Mouse (Mus musculus): ENCODE results near the gene E130218I03Rik.

Gene E130218I03Rik

GRCm38 (mm10) chr4:134243516-134244250, at the start of gene E130218I03Rik:
TSS of gene E130218I03Rik (plus strand) at chr4:134243662.
- DNase-seq, result no peak

DNA sequence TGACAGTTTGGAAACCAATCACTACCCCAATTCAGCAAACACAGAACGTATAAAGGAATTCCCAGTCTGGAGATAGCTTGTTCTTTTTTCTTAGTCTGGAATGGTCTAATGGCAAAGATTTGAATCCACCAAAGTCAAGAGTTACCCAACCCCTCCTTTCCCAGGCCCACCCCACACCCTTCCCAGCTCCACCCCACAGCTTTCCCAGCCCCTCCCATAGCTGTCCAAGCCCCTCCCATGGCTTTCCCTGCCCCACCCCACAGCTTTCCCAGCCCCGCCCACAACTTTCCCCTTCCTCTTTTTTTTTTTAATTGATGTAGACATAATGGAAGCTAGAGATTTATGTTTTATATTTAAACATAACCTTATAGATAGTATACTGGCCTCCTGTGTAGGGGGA, 44.1 kb upstream of the E130218I03Rik start:
- no peak for DNase-seq

DNA sequence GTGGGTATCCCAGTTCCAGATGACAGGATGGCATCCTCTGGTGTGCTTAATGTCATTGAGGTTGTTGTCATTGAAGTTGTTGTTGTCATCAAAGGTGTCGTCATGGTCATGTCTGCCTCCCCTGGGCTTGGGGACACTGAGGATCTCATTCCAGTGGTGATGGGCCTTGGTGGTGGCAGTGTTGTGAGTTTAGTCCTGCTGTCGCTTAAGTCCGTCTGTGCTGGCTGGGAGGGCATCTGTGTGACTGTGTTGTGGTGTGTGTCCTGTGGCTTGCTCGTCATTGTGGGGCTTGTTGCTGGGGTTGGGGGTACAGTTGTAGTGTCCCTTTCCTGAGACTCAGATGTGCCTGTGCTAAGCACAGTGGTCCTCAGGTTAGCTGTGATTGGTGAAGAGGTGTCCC, 40.6 kb upstream of the E130218I03Rik start, which contains the start of gene Gm7534:
Gm7534 (minus strand) TSS at position 101 of the 400 bp plus-strand sequence.
- no peak for DNase-seq

- DNase-seq, result no peak
Measured at GRCm38 (mm10) chr4:134203340-134203896, 40.0 kb upstream of the E130218I03Rik start.

GRCm38 (mm10) chr4:134206488-134207053, 36.9 kb upstream of the E130218I03Rik start:
- no peak for DNase-seq

- no peak for DNase-seq
Measured at GRCm38 (mm10) chr4:134222793-134223600, 20.5 kb upstream of the E130218I03Rik start.

GRCm38 (mm10) chr4:134227194-134227593, 16.3 kb upstream of the E130218I03Rik start, which contains the start of gene Catsper4:
TSS of gene Catsper4 (minus strand) at chr4:134227383.
- no peak for DNase-seq

- no peak for DNase-seq
Measured at GRCm38 (mm10) chr4:134230431-134230830, 13.0 kb upstream of the E130218I03Rik start.

DNA sequence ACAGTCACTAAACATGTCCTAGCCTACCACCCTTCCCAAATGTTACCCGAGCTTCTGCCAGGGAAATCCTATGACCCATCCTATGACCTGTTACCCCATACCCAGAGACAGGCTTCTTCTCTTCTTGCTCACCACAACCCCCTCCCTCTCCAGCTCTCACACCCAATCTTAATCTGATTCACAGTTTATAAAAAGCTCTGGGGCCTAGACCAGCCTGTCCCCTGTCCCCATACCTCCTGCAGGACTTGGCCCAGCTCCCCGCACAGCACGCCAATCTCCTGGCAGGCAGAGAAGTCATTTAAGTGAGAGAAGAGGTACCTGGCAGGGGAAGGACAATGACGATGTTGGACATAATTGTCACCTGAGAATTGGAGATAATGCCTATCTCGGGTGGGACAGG, 8.6 kb upstream of the E130218I03Rik start:
- DNase-seq, result no peak

GRCm38 (mm10) chr4:134237582-134238278, 5.7 kb upstream of the E130218I03Rik start:
- no peak for DNase-seq

GRCm38 (mm10) chr4:134238279-134238651, 5.2 kb upstream of the E130218I03Rik start, which contains the start of gene Cnksr1:
TSS of gene Cnksr1 (minus strand) at chr4:134238399.
- DNase-seq, result peak; percentile 73

- DNase-seq, result no peak
Measured at GRCm38 (mm10) chr4:134238686-134239085, 4.8 kb upstream of the E130218I03Rik start.

- DNase-seq, result peak; percentile 91
Measured at GRCm38 (mm10) chr4:134245148-134245843, 1.8 kb downstream of the E130218I03Rik start, which contains the start of gene Zfp593. TSS of gene Zfp593 (minus strand) at chr4:134245592.

DNA sequence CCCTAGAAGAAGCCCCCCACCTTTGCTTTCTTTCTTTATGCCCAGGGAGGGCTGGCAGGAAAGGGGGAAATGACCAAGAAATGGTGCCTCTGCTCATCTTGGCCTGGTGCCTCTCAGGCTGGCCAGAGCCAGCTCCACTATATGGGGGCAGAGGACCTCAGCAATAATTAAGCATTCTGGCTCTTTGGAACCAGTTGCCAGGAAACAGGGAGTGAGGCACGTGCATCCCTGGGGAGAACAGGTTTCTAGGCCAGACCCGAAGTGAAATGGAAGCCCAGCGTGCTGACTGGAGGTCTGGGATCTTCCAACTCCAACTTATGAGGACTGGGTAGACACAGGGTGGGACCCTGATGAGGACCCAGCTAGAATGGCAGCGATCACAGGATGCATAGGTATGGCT, 2.8 kb downstream of the E130218I03Rik start:
- no peak for DNase-seq

DNA sequence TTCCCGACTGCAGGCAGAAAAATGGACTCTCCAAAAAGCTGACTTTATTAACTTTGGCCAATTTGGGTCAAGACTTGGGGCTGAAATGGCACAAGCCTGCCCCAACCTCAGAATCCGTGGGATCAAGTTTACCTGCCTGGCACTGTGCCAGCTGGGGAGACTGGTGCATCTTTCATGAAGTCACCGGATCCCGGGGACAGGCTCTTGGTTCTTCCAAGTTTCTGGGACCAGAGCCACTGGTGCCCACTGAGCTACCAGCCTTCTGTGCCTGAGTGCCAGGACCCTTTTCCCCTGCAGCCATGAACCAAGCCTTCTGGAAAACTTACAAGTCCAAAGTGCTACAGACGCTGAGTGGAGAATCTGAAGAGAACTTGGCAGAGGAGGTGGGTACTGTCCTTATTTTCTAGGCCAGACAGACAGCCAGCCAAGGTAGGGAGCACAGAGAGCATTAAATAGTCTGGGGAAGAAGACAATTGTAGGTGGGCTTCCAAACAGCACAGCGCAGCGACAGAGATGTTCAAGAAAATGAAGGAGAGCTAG, 3.3 kb downstream of the E130218I03Rik start, which contains the start of gene Gm30191:
Gm30191 (plus strand) TSS at position 217 of the 540 bp plus-strand sequence.
- DNase-seq, result no peak

- DNase-seq, result no peak
Measured at GRCm38 (mm10) chr4:134249651-134250050, 6.2 kb downstream of the E130218I03Rik start.

GRCm38 (mm10) chr4:134250116-134250929, 6.9 kb downstream of the E130218I03Rik start:
- DNase-seq, result no peak

DNA sequence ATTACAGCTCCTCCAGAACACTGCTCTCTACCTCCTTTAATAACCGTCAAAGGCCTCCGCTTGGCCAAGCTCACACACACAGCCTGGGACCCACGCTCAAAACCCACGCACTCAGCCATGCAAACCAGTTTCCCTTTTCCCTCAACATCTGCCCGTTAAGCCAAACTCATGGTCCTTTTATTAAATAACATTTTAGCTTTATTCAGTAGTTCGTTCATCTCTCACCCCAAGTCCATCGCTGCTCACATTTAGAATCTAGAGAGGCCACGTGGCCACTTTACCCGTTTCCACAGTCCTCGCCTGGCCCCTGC, 7.4 kb downstream of the E130218I03Rik start:
- DNase-seq, result no peak

GRCm38 (mm10) chr4:134251241-134252130, 8.0 kb downstream of the E130218I03Rik start:
- no peak for DNase-seq

Data from cerebellum, adult 11-12 months (tissue).